Mouse (Mus musculus): ENCODE measurements around the gene Cntn4. TPM values are rescaled to one million over a fixed set of nuclear protein-coding genes. Genes with fewer than 3 reads are reported as not detected.

Cntn4 gene
- polyA plus RNA-seq, 1 experiment from 2014 or later: 3.3 TPM

GRCm38 (mm10) chr6:106441246-106441645, 763.8 kb downstream of the Cntn4 start:
- TF ChIP-seq CTCF (IDR thresholded peaks at IDR 0.05; ENCODE audit: low read depth): no peak

GRCm38 (mm10) chr6:106454131-106454838, 776.8 kb downstream of the Cntn4 start:
- DNase-seq (ENCODE audit: low spot score) (no peak), ATAC-seq (replicated peaks; ENCODE audit: low FRiP score, low read depth) (no peak)
- no peaks in the 10 kb centered on the region for H3K4me1 ChIP-seq (replicated peaks; ENCODE audit: insufficient read depth, low read length)
- H3K27ac ChIP-seq: no peak overlapping the region
- TF ChIP-seq CTCF (IDR thresholded peaks at IDR 0.05; ENCODE audit: low read depth): no peak
- no peaks in the 10 kb centered on the region for H3K36me3 ChIP-seq (ENCODE audit: insufficient read depth, low read length)
- 77% methylated on average over 3 of the region's 3 CpGs for WGBS
- H3K4me2 ChIP-seq (ENCODE audit: low read length): no peak overlapping the region
- no peak overlapping the region for H3K4me3 ChIP-seq (replicated peaks; ENCODE audit: low read depth, low read length)
- H3K9me3 ChIP-seq (replicated peaks; ENCODE audit: low read length): no peaks in the 10 kb centered on the region
- H3K9ac ChIP-seq (ENCODE audit: low read depth, low read length): no peak overlapping the region
- no peaks in the 10 kb centered on the region for H3K27me3 ChIP-seq (ENCODE audit: insufficient read depth, low read length)

More at GRCm38 (mm10) chr6:106441246-106441645, 763.8 kb downstream of the Cntn4 start:
- Histone ChIP-seq H3K9ac (ENCODE audit: low read depth, low read length) (no peak overlapping the region), H3K4me1 (replicated peaks; ENCODE audit: insufficient read depth, low read length) (no peaks in the 10 kb centered on the region), H3K27ac (no peak overlapping the region), H3K27me3 (ENCODE audit: insufficient read depth, low read length) (no peaks in the 10 kb centered on the region), H3K9me3 (replicated peaks; ENCODE audit: low read length) (no peaks in the 10 kb centered on the region), H3K36me3 (ENCODE audit: insufficient read depth, low read length) (no peaks in the 10 kb centered on the region), H3K4me3 (replicated peaks; ENCODE audit: low read depth, low read length) (no peak overlapping the region), H3K4me2 (ENCODE audit: low read length) (no peak overlapping the region)
- 71% methylated on average over 3 of the region's 3 CpGs for WGBS
- no peak for ATAC-seq (replicated peaks; ENCODE audit: low FRiP score, low read depth)
- no peak for DNase-seq (ENCODE audit: low spot score)

GRCm38 (mm10) chr6:106455616-106456015, 778.2 kb downstream of the Cntn4 start:
- H3K4me1 ChIP-seq (replicated peaks; ENCODE audit: insufficient read depth, low read length): no peaks in the 10 kb centered on the region
- H3K9ac ChIP-seq (ENCODE audit: low read depth, low read length): no peak overlapping the region
- H3K4me3 ChIP-seq (replicated peaks; ENCODE audit: low read depth, low read length): no peak overlapping the region
- H3K4me2 ChIP-seq (ENCODE audit: low read length): no peak overlapping the region
- 70% methylated on average over 3 of the region's 3 CpGs for WGBS
- DNase-seq (ENCODE audit: low spot score): no peak
- H3K27ac ChIP-seq: no peak overlapping the region
- no peaks in the 10 kb centered on the region for H3K9me3 ChIP-seq (replicated peaks; ENCODE audit: low read length)
- H3K36me3 ChIP-seq (ENCODE audit: insufficient read depth, low read length): no peaks in the 10 kb centered on the region
- no peak for TF ChIP-seq CTCF (IDR thresholded peaks at IDR 0.05; ENCODE audit: low read depth)
- ATAC-seq (replicated peaks; ENCODE audit: low FRiP score, low read depth): no peak
- H3K27me3 ChIP-seq (ENCODE audit: insufficient read depth, low read length): no peaks in the 10 kb centered on the region

GRCm38 (mm10) chr6:106458166-106458565, 780.7 kb downstream of the Cntn4 start:
- H3K27me3 ChIP-seq (ENCODE audit: insufficient read depth, low read length): no peaks in the 10 kb centered on the region
- no peaks in the 10 kb centered on the region for H3K9me3 ChIP-seq (replicated peaks; ENCODE audit: low read length)
- no peak overlapping the region for H3K4me3 ChIP-seq (replicated peaks; ENCODE audit: low read depth, low read length)
- no peak overlapping the region for H3K27ac ChIP-seq
- TF ChIP-seq CTCF (IDR thresholded peaks at IDR 0.05; ENCODE audit: low read depth): no peak
- ATAC-seq (replicated peaks; ENCODE audit: low FRiP score, low read depth) (no peak), DNase-seq (ENCODE audit: low spot score) (no peak)
- H3K4me1 ChIP-seq (replicated peaks; ENCODE audit: insufficient read depth, low read length): no peaks in the 10 kb centered on the region
- H3K4me2 ChIP-seq (ENCODE audit: low read length): no peak overlapping the region
- H3K9ac ChIP-seq (ENCODE audit: low read depth, low read length): no peak overlapping the region
- 69% methylated on average over 6 of the region's 6 CpGs for WGBS
- no peaks in the 10 kb centered on the region for H3K36me3 ChIP-seq (ENCODE audit: insufficient read depth, low read length)

- no peaks in the 10 kb centered on the region for H3K36me3 ChIP-seq (ENCODE audit: insufficient read depth, low read length)
- ATAC-seq (replicated peaks; ENCODE audit: low FRiP score, low read depth) (no peak), DNase-seq (ENCODE audit: low spot score) (no peak)
- H3K9me3 ChIP-seq (replicated peaks; ENCODE audit: low read length): no peaks in the 10 kb centered on the region
- no peak overlapping the region for H3K4me2 ChIP-seq (ENCODE audit: low read length)
- TF ChIP-seq CTCF (IDR thresholded peaks at IDR 0.05; ENCODE audit: low read depth): no peak
- H3K4me3 ChIP-seq (replicated peaks; ENCODE audit: low read depth, low read length): no peak overlapping the region
- no peak overlapping the region for H3K27ac ChIP-seq
- 84% methylated on average over 6 of the region's 6 CpGs for WGBS
- H3K9ac ChIP-seq (ENCODE audit: low read depth, low read length): no peak overlapping the region
- no peaks in the 10 kb centered on the region for H3K4me1 ChIP-seq (replicated peaks; ENCODE audit: insufficient read depth, low read length)
- H3K27me3 ChIP-seq (ENCODE audit: insufficient read depth, low read length): no peaks in the 10 kb centered on the region
Measured at GRCm38 (mm10) chr6:106462403-106462802, 784.9 kb downstream of the Cntn4 start.

- Histone ChIP-seq H3K4me1 (replicated peaks; ENCODE audit: insufficient read depth, low read length) (no peaks in the 10 kb centered on the region), H3K9ac (ENCODE audit: low read depth, low read length) (no peak overlapping the region), H3K36me3 (ENCODE audit: insufficient read depth, low read length) (no peaks in the 10 kb centered on the region), H3K9me3 (replicated peaks; ENCODE audit: low read length) (no peaks in the 10 kb centered on the region), H3K27me3 (ENCODE audit: insufficient read depth, low read length) (no peaks in the 10 kb centered on the region), H3K4me3 (replicated peaks; ENCODE audit: low read depth, low read length) (no peak overlapping the region), H3K4me2 (ENCODE audit: low read length) (no peak overlapping the region), H3K27ac (no peak overlapping the region)
- TF ChIP-seq CTCF (IDR thresholded peaks at IDR 0.05; ENCODE audit: low read depth): no peak
- ATAC-seq (replicated peaks; ENCODE audit: low FRiP score, low read depth): no peak
- 86% methylated on average over 2 of the region's 2 CpGs for WGBS
- DNase-seq (ENCODE audit: low spot score): no peak
Measured at GRCm38 (mm10) chr6:106463857-106464256, 786.4 kb downstream of the Cntn4 start.

GRCm38 (mm10) chr6:106465766-106466165, 788.3 kb downstream of the Cntn4 start:
- Histone ChIP-seq H3K9ac (ENCODE audit: low read depth, low read length) (no peak overlapping the region), H3K27ac (no peak overlapping the region), H3K4me2 (ENCODE audit: low read length) (no peak overlapping the region), H3K27me3 (ENCODE audit: insufficient read depth, low read length) (no peaks in the 10 kb centered on the region), H3K4me3 (replicated peaks; ENCODE audit: low read depth, low read length) (no peak overlapping the region), H3K36me3 (ENCODE audit: insufficient read depth, low read length) (no peaks in the 10 kb centered on the region), H3K9me3 (replicated peaks; ENCODE audit: low read length) (no peaks in the 10 kb centered on the region), H3K4me1 (replicated peaks; ENCODE audit: insufficient read depth, low read length) (no peaks in the 10 kb centered on the region)
- TF ChIP-seq CTCF (IDR thresholded peaks at IDR 0.05; ENCODE audit: low read depth): no peak
- 55% methylated on average over 2 of the region's 2 CpGs for WGBS
- DNase-seq (ENCODE audit: low spot score) (no peak), ATAC-seq (replicated peaks; ENCODE audit: low FRiP score, low read depth) (no peak)

Measured in kidney, postnatal 0 days (tissue).